Mouse (Mus musculus): ENCODE results near the gene Tex45. TPM values are rescaled to one million over a fixed set of nuclear protein-coding genes. Genes with fewer than 3 reads are reported as not detected.
A peak's percentile ranks its signal among the peaks of the same experiment; 100 is the strongest.

The Tex45 gene
- total RNA-seq (2014; fragmentation: Nextera tagmentation) (not detected in 2 replicates), total RNA-seq (2017) (not detected in 2 replicates)

GRCm38 (mm10) chr8:3470562-3470961, at the start of gene Tex45:
Tex45 (plus strand) TSS chr8:3470862.
- ATAC-seq (replicated peaks; ENCODE audit: low FRiP score, low TSS enrichment, poor library complexity, severe bottlenecking) = no peak

GRCm38 (mm10) chr8:3421507-3421906, 49.2 kb upstream of the Tex45 start:
- no peak for ATAC-seq (replicated peaks; ENCODE audit: low FRiP score, low TSS enrichment, poor library complexity, severe bottlenecking)

- ATAC-seq (replicated peaks; ENCODE audit: low FRiP score, low TSS enrichment, poor library complexity, severe bottlenecking) = no peak
These were observed 45.4 kb upstream of the Tex45 start for GRCm38 (mm10) chr8:3425217-3425616.

GRCm38 (mm10) chr8:3426211-3426610, 44.5 kb upstream of the Tex45 start:
- ATAC-seq (replicated peaks; ENCODE audit: low FRiP score, low TSS enrichment, poor library complexity, severe bottlenecking) = no peak

- ATAC-seq (replicated peaks; ENCODE audit: low FRiP score, low TSS enrichment, poor library complexity, severe bottlenecking) = no peak
These were observed 42.2 kb upstream of the Tex45 start for GRCm38 (mm10) chr8:3428426-3428825.

- ATAC-seq (replicated peaks; ENCODE audit: low FRiP score, low TSS enrichment, poor library complexity, severe bottlenecking) = no peak
These were observed 40.7 kb upstream of the Tex45 start for GRCm38 (mm10) chr8:3429966-3430365.

- no peak for ATAC-seq (replicated peaks; ENCODE audit: low FRiP score, low TSS enrichment, poor library complexity, severe bottlenecking)
These were observed 39.5 kb upstream of the Tex45 start for GRCm38 (mm10) chr8:3431113-3431512.

- ATAC-seq (replicated peaks; ENCODE audit: low FRiP score, low TSS enrichment, poor library complexity, severe bottlenecking) = peak; percentile 72
These were observed 34.2 kb upstream of the Tex45 start for GRCm38 (mm10) chr8:3436492-3436891.

- ATAC-seq (replicated peaks; ENCODE audit: low FRiP score, low TSS enrichment, poor library complexity, severe bottlenecking) = no peak
These were observed 31.2 kb upstream of the Tex45 start for GRCm38 (mm10) chr8:3439510-3439909.

GRCm38 (mm10) chr8:3449226-3449625, 21.4 kb upstream of the Tex45 start:
- ATAC-seq (replicated peaks; ENCODE audit: low FRiP score, low TSS enrichment, poor library complexity, severe bottlenecking) = no peak

- ATAC-seq (replicated peaks; ENCODE audit: low FRiP score, low TSS enrichment, poor library complexity, severe bottlenecking) = peak; percentile 82
These were observed 20.0 kb upstream of the Tex45 start for GRCm38 (mm10) chr8:3450670-3451069.

- ATAC-seq (replicated peaks; ENCODE audit: low FRiP score, low TSS enrichment, poor library complexity, severe bottlenecking) = no peak
These were observed 18.7 kb upstream of the Tex45 start for GRCm38 (mm10) chr8:3451992-3452391.

GRCm38 (mm10) chr8:3463248-3463647, 7.4 kb upstream of the Tex45 start:
- ATAC-seq (replicated peaks; ENCODE audit: low FRiP score, low TSS enrichment, poor library complexity, severe bottlenecking) = no peak

GRCm38 (mm10) chr8:3464309-3464708, 6.4 kb upstream of the Tex45 start:
- ATAC-seq (replicated peaks; ENCODE audit: low FRiP score, low TSS enrichment, poor library complexity, severe bottlenecking) = peak; percentile 76

GRCm38 (mm10) chr8:3467006-3467885, 3.4 kb upstream of the Tex45 start, which contains the start of gene Pex11g:
Pex11g (minus strand) TSS chr8:3467680.
- ATAC-seq (replicated peaks; ENCODE audit: low FRiP score, low TSS enrichment, poor library complexity, severe bottlenecking) = peak; percentile 91

- no peak for ATAC-seq (replicated peaks; ENCODE audit: low FRiP score, low TSS enrichment, poor library complexity, severe bottlenecking)
These were observed 2.6 kb upstream of the Tex45 start for GRCm38 (mm10) chr8:3467886-3468545.

- ATAC-seq (replicated peaks; ENCODE audit: low FRiP score, low TSS enrichment, poor library complexity, severe bottlenecking) = no peak
These were observed 1.8 kb upstream of the Tex45 start for GRCm38 (mm10) chr8:3468838-3469237.

- peak; percentile 71 for ATAC-seq (replicated peaks; ENCODE audit: low FRiP score, low TSS enrichment, poor library complexity, severe bottlenecking)
These were observed 5.2 kb downstream of the Tex45 start for GRCm38 (mm10) chr8:3475715-3476429.

- ATAC-seq (replicated peaks; ENCODE audit: low FRiP score, low TSS enrichment, poor library complexity, severe bottlenecking) = no peak
These were observed 9.6 kb downstream of the Tex45 start for GRCm38 (mm10) chr8:3480221-3480785.

GRCm38 (mm10) chr8:3481605-3482004, 10.9 kb downstream of the Tex45 start:
- ATAC-seq (replicated peaks; ENCODE audit: low FRiP score, low TSS enrichment, poor library complexity, severe bottlenecking) = peak; percentile 42; the same call in 1 of the 2 replicates
